Mouse (Mus musculus): ENCODE measurements around the gene Ints14.

DNA sequence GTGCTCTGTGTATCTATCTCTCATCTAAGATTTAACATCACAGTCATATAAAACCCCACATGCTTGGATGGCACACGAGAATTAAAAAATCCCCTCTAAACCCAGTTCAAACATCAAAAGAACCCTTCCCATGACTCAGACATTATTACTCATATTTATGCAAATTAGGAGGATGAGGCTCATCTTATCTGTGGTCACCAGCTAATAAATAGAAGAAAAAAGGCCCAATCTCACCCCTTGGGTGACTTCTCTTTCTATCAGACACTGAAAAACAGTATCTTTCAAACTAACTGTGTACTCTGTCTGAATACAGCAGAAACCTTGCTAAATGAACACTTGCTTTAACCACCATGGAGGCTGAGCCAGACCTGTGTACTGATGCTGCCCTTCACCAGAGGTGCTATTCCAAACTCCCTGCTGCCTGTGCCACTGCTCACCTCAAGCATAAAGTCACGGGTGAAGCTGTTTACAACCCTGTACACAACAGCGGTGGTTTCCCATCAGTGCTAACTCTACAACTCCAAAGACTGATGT, 58.0 kb downstream of the Ints14 start:
- no peak for TF ChIP-seq CTCF (IDR thresholded peaks at IDR 0.05; ENCODE audit: low read depth)
- TF ChIP-seq EP300 (IDR thresholded peaks at IDR 0.05; ENCODE audit: low read depth), result no peak

Measured in heart, postnatal 0 days (tissue).